Mouse (Mus musculus) liver, embryonic 13.5 days (tissue): ENCODE measurements at regions not wholly inside any gene's neighbourhood (a gene's known extent, or its start where the extent isn't known, plus 50 kb on each side); places are given as distances from the start of the nearest gene placed in this dataset.
"Not testable (repeated sequence)": the region's sequence is repeated elsewhere in the genome, so short reads cannot be mapped to it uniquely, and the experiment has no call there.

ENCODE experiments used
- ATAC-seq: fragments of 200-750 bp; cut with Nextera tagmentation; 2 replicates; pipeline ENCODE4 v1.8.0; 2017; ENCODE audit warnings: low read depth, mild to moderate bottlenecking, moderate number of reproducible peaks, moderate library complexity
- DNase-seq: peaks from one replicate; pipeline ENCODE4 v3.0.0; 2022
- H3K27ac ChIP-seq: fragments of 300-500 bp; sonication (generic); 2 replicates; pipeline ENCODE4 v1.5.1; 2015; ENCODE audit warnings: moderate library complexity, mild to moderate bottlenecking, inconsistent platforms
- H3K27me3 ChIP-seq: fragments of 300-500 bp; sonication (generic); 2 replicates; pipeline ENCODE4 v1.6.1; 2015; ENCODE audit warnings: mild to moderate bottlenecking, inconsistent platforms
- H3K36me3 ChIP-seq: fragments of 300-500 bp; sonication (generic); 2 replicates; pipeline ENCODE4 v1.6.1; 2015; ENCODE audit warnings: mild to moderate bottlenecking, inconsistent platforms
- H3K4me1 ChIP-seq: fragments of 300-500 bp; sonication (generic); replicated peaks from 2 replicates; pipeline ENCODE4 v1.6.1; 2015; ENCODE audit warnings: inconsistent platforms
- H3K4me2 ChIP-seq: fragments of 300-500 bp; sonication (generic); 2 replicates; pipeline ENCODE4 v1.6.1; 2015; ENCODE audit warnings: inconsistent platforms, mild to moderate bottlenecking, moderate library complexity
- H3K4me3 ChIP-seq: fragments of 300-500 bp; sonication (generic); replicated peaks from 2 replicates; pipeline ENCODE4 v1.5.1; 2015; ENCODE audit warnings: mild to moderate bottlenecking, inconsistent platforms
- H3K9ac ChIP-seq: fragments of 300-500 bp; sonication (generic); 2 replicates; pipeline ENCODE4 v1.6.1; 2015; ENCODE audit warnings: mild to moderate bottlenecking, inconsistent platforms
- H3K9me3 ChIP-seq: fragments of 300-500 bp; sonication (generic); replicated peaks from 2 replicates; pipeline ENCODE4 v1.6.1; 2016; ENCODE audit warnings: inconsistent platforms
- WGBS: fragments of 180-500 bp; shearing (Covaris S2); methylation state at CpG from one replicate; pipeline ENCODE4 v1.1.7; 2015; ENCODE audit not compliant: insufficient replicate concordance; 5-methylcytosine and 5-hydroxymethylcytosine counted together

DNA sequence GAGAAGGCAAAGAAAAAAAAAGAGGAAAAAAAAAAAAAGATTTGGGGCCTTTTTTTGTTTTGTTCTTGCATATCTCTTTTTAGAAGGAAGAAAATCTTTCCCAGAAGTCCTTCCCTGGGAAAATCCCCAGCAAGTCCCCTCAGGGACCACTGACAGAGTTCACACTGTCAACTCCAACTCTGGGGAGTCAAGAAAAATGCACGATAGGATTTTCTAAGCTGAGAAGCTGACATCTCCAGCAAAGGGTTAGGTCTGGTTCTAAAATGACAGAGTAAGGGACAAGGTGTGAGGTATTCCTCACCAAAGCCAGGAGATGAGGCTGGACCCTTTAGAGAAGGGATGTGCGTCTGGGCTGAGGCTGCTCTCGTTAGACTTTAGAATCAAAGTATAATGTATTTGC lies 165.5 kb downstream of the Rchy1 start:
- H3K4me1 ChIP-seq: no peaks in the 10 kb centered on the region
- DNase-seq (no peak), ATAC-seq (no peak)
- H3K9me3 ChIP-seq: no peaks in the 10 kb centered on the region
- no peak overlapping the region for H3K4me3 ChIP-seq
- no peak overlapping the region for H3K27ac ChIP-seq
- no peaks in the 10 kb centered on the region for H3K27me3 ChIP-seq
- H3K36me3 ChIP-seq: no peaks in the 10 kb centered on the region
- 77% methylated on average over 3 of the region's 3 CpGs for WGBS
- no peak overlapping the region for H3K4me2 ChIP-seq
- no peak overlapping the region for H3K9ac ChIP-seq

DNA sequence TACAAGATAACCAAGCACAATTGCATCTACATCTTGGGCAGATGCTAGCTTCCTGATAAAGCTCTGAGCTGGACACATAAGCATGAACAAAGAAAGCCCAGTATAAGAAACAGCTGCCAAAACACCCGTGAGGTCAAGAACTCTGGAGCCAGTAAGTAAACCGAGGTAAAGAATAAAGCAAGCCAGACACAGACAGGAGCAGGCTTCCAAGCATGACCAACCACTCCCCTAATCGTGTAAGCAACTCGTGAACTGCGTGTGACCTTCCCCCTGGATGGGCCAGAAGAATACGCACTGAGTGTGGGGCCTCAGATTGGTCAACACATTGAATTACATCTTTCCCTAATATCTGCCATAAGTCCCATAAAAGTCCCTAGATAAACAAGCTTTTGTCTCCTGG lies 170.1 kb downstream of the Rchy1 start:
- 72% methylated on average over 6 of the region's 6 CpGs for WGBS
- Histone ChIP-seq H3K36me3 (no peaks in the 10 kb centered on the region), H3K27ac (no peak overlapping the region), H3K9ac (no peak overlapping the region), H3K4me1 (no peaks in the 10 kb centered on the region), H3K4me3 (no peak overlapping the region), H3K27me3 (no peaks in the 10 kb centered on the region), H3K9me3 (no peaks in the 10 kb centered on the region), H3K4me2 (no peak overlapping the region)
- ATAC-seq: no peak
- no peak for DNase-seq

DNA sequence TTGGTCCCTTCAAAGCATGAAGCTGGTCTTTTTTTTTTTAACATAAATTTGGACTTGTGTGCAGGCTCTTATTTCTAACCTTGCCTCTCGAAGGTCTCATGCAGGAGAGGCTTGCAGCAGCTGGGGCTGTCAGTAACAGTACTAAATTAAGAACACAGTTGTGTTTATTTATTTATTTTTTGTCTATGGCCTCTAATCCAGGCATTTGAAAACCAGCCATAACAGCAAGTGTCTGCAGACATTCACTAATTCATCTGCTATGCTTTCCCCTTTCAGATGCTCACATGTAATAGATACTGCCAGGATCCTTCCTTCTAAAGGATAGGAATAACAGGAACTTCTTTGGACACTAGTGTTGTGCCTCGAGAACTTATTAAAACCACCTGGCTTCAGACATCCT lies 172.5 kb downstream of the Rchy1 start:
- Histone ChIP-seq H3K36me3 (no peaks in the 10 kb centered on the region), H3K9ac (no peak overlapping the region), H3K4me1 (no peaks in the 10 kb centered on the region), H3K4me3 (no peak overlapping the region), H3K9me3 (no peaks in the 10 kb centered on the region), H3K27ac (no peak overlapping the region), H3K4me2 (no peak overlapping the region), H3K27me3 (no peaks in the 10 kb centered on the region)
- 35% methylated on average over 2 of the region's 2 CpGs for WGBS
- ATAC-seq: no peak
- DNase-seq: no peak

DNA sequence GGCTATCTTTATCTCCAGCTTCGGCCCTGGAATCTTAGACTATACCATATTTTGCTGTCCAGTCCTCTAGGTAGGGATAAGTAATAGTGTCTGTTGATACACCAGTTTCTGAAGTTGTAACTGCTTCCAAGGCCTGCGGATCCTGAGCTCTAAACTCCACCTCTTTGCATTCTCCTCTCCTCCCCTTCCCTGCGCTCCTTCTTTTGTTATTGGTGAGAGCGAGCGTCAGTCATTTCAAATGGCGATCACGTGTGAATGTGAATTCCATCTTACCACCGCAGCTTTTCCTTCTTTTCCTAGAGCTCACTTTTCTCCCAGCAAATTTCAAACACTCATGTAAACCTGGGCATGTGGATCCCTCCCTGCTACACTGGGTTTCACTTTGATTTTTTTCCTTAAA lies 178.9 kb downstream of the Rchy1 start:
- Histone ChIP-seq H3K9me3 (no peaks in the 10 kb centered on the region), H3K27ac (no peak overlapping the region), H3K9ac (no peak overlapping the region), H3K4me1 (no peaks in the 10 kb centered on the region), H3K4me2 (no peak overlapping the region), H3K27me3 (no peaks in the 10 kb centered on the region), H3K4me3 (no peak overlapping the region), H3K36me3 (no peaks in the 10 kb centered on the region)
- DNase-seq: no peak
- WGBS: 70% methylated on average over 8 of the region's 8 CpGs
- ATAC-seq: no peak

DNA sequence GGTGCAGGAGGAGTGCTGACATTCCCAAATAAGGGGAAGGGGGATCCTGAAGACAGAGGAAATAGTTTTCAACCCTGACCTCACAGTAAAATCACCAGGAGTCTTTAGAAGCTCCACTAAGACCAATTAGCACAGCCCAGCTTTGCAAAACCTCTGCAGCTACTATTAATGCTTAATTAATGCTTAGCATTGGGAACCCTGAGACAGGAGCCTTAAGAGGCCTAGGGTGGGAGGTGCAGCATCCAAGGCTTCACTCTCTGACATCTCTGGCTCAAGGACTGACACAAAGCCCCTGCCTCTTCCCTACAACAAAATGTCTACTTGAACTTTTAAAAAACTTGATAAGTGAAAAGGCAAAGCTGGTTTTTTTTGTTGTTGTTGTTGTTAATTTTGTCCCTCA lies 185.9 kb downstream of the Rchy1 start:
- DNase-seq (no peak), ATAC-seq (no peak)
- Histone ChIP-seq H3K27ac (no peak overlapping the region), H3K36me3 (no peaks in the 10 kb centered on the region), H3K4me1 (no peaks in the 10 kb centered on the region), H3K9ac (no peak overlapping the region), H3K4me3 (no peak overlapping the region), H3K27me3 (no peaks in the 10 kb centered on the region), H3K9me3 (no peaks in the 10 kb centered on the region), H3K4me2 (no peak overlapping the region)

DNA sequence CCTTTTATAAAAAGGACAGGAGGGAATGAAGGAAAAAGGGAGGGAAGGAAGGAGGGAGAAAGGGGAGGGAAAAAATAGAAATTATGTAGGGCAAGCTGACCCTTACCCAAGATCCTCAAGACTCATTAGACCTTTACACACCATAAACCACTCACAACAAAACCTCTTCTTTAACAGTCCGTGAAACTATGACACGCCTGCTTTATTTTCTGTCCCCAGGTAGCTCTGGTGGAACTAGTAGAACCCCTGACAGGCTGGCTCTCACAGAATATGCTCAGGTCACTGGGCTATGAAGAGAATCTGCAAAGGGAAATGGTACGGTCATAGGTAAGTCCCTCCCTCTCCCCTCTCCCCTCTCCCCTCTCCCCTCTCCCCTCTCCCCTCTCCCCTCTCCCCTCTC lies 188.8 kb downstream of the Rchy1 start:
- ATAC-seq (no peak), DNase-seq (no peak)
- no peaks in the 10 kb centered on the region for H3K9me3 ChIP-seq
- no peak overlapping the region for H3K27ac ChIP-seq
- no peaks in the 10 kb centered on the region for H3K36me3 ChIP-seq
- 56% methylated on average over 3 of the region's 3 CpGs for WGBS
- no peak overlapping the region for H3K4me3 ChIP-seq
- H3K4me2 ChIP-seq: no peak overlapping the region
- no peaks in the 10 kb centered on the region for H3K27me3 ChIP-seq
- no peak overlapping the region for H3K9ac ChIP-seq
- no peaks in the 10 kb centered on the region for H3K4me1 ChIP-seq

DNA sequence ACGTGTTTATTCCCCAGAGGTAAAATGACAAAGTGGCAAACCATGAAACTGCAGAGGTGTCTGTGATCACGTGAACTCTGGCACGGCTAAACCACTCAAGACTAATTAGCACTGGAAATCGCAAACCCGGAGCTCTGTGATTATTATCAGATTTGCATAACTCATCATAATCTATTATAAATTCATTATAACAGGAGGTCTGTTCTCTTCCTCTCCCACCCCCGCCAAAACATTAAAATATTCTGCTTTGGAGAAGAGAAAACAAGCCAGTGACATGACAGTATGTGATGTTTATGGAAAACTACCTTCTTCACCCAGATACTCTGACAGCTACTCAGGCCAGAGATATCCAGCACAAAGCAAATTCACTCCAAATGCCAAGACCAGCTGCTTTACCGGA lies 195.0 kb downstream of the Rchy1 start:
- H3K4me3 ChIP-seq: no peak overlapping the region
- peaks cover 4% of the 10 kb centered on the region; the same call in 1 of the 2 replicates for H3K27me3 ChIP-seq
- no peak overlapping the region for H3K9ac ChIP-seq
- no peak overlapping the region for H3K4me2 ChIP-seq
- no peaks in the 10 kb centered on the region for H3K36me3 ChIP-seq
- H3K27ac ChIP-seq: no peak overlapping the region
- WGBS: 71% methylated on average over 7 of the region's 7 CpGs
- DNase-seq (no peak), ATAC-seq (no peak)
- H3K4me1 ChIP-seq: no peaks in the 10 kb centered on the region
- no peaks in the 10 kb centered on the region for H3K9me3 ChIP-seq

DNA sequence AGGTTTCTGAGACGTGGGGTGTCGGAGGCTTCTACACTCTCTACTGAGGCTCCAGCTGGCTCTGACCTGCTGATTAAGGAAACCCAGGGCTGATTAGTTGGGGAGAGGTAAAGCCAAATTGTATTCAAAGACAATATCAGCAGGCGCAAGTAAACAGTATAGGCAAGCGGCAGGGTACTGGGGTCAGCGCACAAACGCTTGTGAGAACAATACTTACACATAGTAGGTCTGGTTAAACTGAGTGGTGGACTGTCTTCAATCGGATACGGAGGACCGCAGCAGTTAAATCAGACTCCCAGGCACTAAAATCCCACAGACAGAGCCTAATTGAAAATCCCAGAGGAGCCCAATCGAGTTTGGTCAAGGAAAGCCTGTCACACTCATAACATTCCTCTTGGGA lies 195.8 kb downstream of the Rchy1 start:
- H3K4me2 ChIP-seq: no peak overlapping the region
- peaks cover 4% of the 10 kb centered on the region; the same call in 1 of the 2 replicates for H3K27me3 ChIP-seq
- no peak for DNase-seq
- H3K9me3 ChIP-seq: no peaks in the 10 kb centered on the region
- no peak overlapping the region for H3K27ac ChIP-seq
- no peak overlapping the region for H3K9ac ChIP-seq
- H3K4me3 ChIP-seq: no peak overlapping the region
- no peaks in the 10 kb centered on the region for H3K4me1 ChIP-seq
- WGBS: 58% methylated on average over 10 of the region's 10 CpGs
- ATAC-seq: no peak
- no peaks in the 10 kb centered on the region for H3K36me3 ChIP-seq

DNA sequence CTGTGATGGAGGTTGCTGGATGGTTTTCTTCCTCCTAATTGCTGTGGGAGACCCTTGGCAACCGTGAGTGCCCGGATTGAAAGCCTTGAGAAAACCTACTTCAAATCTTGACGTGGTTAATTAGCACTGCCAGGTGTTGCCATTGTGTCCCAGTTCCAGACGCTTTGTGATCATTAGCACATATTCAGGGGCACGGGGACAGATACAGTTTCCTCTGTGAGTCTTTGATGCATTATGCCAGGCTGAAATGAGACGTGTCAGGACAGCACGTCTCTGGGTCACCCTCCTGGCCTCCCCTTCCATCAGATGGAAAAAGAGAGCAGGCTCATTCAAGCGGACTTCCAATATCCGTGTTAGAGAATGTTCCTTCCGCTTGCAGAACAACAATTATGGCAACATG lies 198.2 kb downstream of the Rchy1 start:
- Histone ChIP-seq H3K4me1 (no peaks in the 10 kb centered on the region), H3K4me2 (no peak overlapping the region), H3K4me3 (no peak overlapping the region), H3K9ac (no peak overlapping the region), H3K27ac (no peak overlapping the region), H3K27me3 (peaks cover 4% of the 10 kb centered on the region; the same call in 1 of the 2 replicates), H3K36me3 (no peaks in the 10 kb centered on the region), H3K9me3 (no peaks in the 10 kb centered on the region)
- DNase-seq (no peak), ATAC-seq (no peak)
- 68% methylated on average over 10 of the region's 10 CpGs for WGBS

DNA sequence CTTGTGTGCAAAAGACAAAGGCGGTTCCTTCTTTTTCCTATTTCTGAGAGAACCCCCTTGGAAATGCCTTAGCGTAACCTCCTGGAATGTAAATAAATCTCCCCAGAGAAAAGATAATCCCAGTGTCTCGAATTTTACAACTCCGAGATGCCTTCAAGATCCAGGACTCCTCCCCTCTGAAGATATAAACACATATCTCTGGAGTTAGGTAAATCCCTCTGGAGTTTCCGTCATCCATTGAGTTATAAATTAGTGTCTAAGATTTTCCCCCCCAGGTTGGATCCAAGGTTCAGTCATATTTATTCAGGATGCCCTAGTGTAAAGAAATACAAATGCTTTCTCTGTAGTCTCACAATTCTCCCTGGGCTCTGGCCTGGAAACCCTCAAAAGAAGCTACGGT lies 200.3 kb downstream of the Rchy1 start:
- no peak for ATAC-seq
- H3K36me3 ChIP-seq: no peaks in the 10 kb centered on the region

DNA sequence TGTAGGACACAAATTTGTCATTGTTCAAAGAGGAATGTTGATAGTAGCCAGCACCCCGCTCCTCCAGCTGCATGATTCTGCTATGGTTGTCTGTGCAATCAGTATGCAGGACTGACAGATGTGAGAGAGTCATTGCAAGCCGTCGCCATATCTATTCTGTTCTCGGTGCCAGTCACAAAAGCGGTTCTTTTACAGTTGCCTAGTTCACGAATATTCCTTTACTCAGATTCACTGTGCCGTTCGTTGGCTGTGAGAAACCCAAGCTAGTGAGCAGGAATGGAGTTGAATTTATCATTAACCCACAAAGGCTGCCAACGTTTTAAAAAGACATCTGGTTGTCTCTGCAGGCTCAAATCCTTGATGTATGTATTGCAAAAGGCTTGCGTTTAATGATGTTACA lies 206.9 kb downstream of the Rchy1 start:
- Histone ChIP-seq H3K9me3 (no peaks in the 10 kb centered on the region), H3K27ac (no peak overlapping the region), H3K4me3 (no peak overlapping the region), H3K9ac (no peak overlapping the region), H3K4me2 (no peak overlapping the region), H3K36me3 (no peaks in the 10 kb centered on the region), H3K27me3 (no peaks in the 10 kb centered on the region), H3K4me1 (peaks cover 4% of the 10 kb centered on the region)
- 66% methylated on average over 10 of the region's 10 CpGs for WGBS
- ATAC-seq (no peak), DNase-seq (no peak)

More for the DNA sequence above, 200.3 kb downstream of the Rchy1 start:
- no peak overlapping the region for H3K27ac ChIP-seq
- WGBS: 70% methylated on average over 6 of the region's 6 CpGs
- H3K4me3 ChIP-seq: no peak overlapping the region
- DNase-seq: no peak
- peaks cover 4% of the 10 kb centered on the region; the same call in 1 of the 2 replicates for H3K27me3 ChIP-seq
- H3K9ac ChIP-seq: no peak overlapping the region
- no peak overlapping the region for H3K4me2 ChIP-seq
- H3K9me3 ChIP-seq: no peaks in the 10 kb centered on the region
- no peaks in the 10 kb centered on the region for H3K4me1 ChIP-seq

DNA sequence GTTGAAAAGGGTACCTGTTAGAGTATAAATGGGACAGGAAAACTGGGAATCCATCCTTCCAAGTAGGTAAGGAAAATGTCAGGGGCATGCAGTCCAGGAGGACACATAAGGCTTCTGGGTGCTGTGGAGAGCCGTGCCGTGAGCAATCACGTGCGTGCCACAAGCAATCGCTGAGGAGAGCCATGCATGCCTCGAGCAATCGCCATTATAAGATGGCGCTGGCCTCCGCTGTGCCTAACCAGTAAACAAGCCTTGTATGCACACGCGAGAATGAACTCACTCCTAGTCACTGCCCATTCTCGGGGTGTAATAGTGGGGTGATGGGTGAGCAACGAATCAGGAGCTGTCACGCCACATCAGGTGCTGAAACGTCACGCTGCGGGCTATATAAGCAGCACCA lies 210.0 kb downstream of the Rchy1 start:
- DNase-seq, H3K4me2 ChIP-seq, ATAC-seq, H3K27me3 ChIP-seq, H3K9ac ChIP-seq, H3K27ac ChIP-seq, H3K9me3 ChIP-seq, H3K4me1 ChIP-seq, H3K36me3 ChIP-seq, H3K4me3 ChIP-seq: not testable (repeated sequence)
- 81% methylated on average over 17 of the region's 17 CpGs for WGBS

DNA sequence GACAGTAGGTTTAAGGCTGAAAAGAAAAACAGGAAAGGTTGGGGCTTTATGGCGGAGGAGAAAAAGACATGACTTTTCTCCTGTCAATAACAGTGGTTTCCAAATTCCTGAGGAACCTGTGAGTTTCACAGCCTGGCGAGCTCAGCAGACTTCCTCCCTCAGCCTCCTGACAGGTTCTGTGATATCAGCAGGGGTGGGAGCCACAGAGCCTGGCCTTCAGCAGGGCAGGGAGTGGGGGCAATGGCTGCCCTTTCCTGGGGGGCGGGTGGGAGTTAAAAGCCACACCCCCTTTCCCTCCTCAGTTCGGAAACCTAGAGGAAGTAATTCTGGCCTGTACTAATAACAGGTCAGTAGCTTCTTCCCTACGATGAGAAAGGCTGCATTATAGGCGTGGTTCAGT lies 211.7 kb downstream of the Rchy1 start:
- no peak for ATAC-seq
- 15% methylated on average over 6 of the region's 6 CpGs for WGBS

More for the DNA sequence above, 211.7 kb downstream of the Rchy1 start:
- Histone ChIP-seq H3K9me3 (no peaks in the 10 kb centered on the region), H3K36me3 (no peaks in the 10 kb centered on the region), H3K4me1 (peaks cover 4% of the 10 kb centered on the region), H3K4me3 (no peak overlapping the region), H3K9ac (no peak overlapping the region), H3K27me3 (no peaks in the 10 kb centered on the region), H3K27ac (no peak overlapping the region), H3K4me2 (no peak overlapping the region)
- no peak for DNase-seq
